Mouse (Mus musculus) C2C12 (cell line): ENCODE measurements at regions not wholly inside any gene's neighbourhood (a gene's known extent, or its start where the extent isn't known, plus 50 kb on each side); places are given as distances from the start of the nearest gene placed in this dataset.

Experiments used
- CTCF ChIP-seq: IDR thresholded peaks from one replicate; pipeline ENCODE4 v1.5.1; 2011; ENCODE audit not compliant: control insufficient read depth, insufficient read depth, insufficient read length
- MAX ChIP-seq: IDR thresholded peaks from one replicate; pipeline ENCODE4 v1.6.1; 2011; ENCODE audit warnings: mild to moderate bottlenecking, control low read depth
- MYOG ChIP-seq: IDR thresholded peaks from one replicate; pipeline ENCODE4 v1.6.1; 2011; ENCODE audit not compliant: control insufficient read depth, insufficient read length; ENCODE audit errors: extremely low read depth

- TF ChIP-seq CTCF (no peak), MYOG (no peak), MAX (no peak)
Measured at GRCm38 (mm10) chr2:106101002-106101401, 97.7 kb upstream of the Dnajc24 start.
